Mouse (Mus musculus): ENCODE results near the gene Lmtk3.

- TF ChIP-seq CTCF (IDR thresholded peaks at IDR 0.05; ENCODE audit: low read depth) (peak; percentile 58), EP300 (optimal IDR thresholded peaks at IDR 0.05) (no peak)
These were observed 41.2 kb upstream of the Lmtk3 start for GRCm38 (mm10) chr7:45742338-45742737.

All from stomach, postnatal 0 days (tissue).